Mouse (Mus musculus): Measurements from ENCODE around the gene Asb5.

Gene Asb5

DNA sequence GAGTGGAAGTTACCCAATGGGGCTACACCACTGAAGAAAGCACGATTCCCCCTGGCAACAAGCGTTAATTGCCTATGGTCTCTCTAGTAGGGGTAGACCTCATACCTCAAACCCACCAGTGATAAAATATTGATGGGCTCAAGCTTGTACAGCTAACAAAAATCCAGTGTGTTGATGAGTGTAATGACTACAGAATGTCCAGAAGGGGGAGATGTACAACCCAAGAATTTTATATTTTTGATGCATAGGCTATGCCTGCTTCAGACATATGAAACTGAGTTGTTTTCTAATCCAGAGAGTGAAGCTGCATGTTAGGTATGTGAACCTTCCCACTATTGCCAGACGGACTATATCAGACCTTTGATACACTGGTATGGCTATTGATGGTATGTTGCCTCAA is 7.9 kb downstream of the Asb5 start:
- no peak for DNase-seq (ENCODE audit: low read depth, low spot score)

GRCm38 (mm10) chr8:54541331-54541730 is 12.0 kb downstream of the Asb5 start:
- DNase-seq (ENCODE audit: low read depth, low spot score): no peak

GRCm38 (mm10) chr8:54548383-54548782 is 19.0 kb downstream of the Asb5 start:
- DNase-seq (ENCODE audit: low read depth, low spot score): no peak

GRCm38 (mm10) chr8:54550026-54550574 is 20.7 kb downstream of the Asb5 start:
- no peak for DNase-seq (ENCODE audit: low read depth, low spot score)

DNA sequence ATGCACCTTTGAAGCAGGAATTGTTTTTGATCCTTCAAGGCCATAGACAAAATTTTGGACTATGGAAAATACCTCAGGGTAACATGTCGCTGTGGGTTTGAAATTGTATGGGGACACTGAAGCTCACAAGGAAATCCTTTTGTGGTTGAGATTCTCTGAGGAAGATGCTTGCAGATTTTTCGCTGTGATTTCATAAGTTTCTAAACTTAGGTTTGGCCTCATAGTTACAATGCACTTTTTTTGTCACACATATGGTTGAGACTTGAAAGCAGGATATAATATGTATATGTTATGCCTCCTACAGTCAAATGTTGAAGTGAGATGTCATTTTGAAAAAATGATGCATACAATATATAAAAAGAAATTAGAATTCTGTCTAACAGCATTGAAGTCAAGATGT is 25.5 kb downstream of the Asb5 start:
- no peak for DNase-seq (ENCODE audit: low read depth, low spot score)

GRCm38 (mm10) chr8:54562137-54562536 is 32.8 kb downstream of the Asb5 start:
- DNase-seq (ENCODE audit: low read depth, low spot score): no peak

GRCm38 (mm10) chr8:54565181-54565580 is 35.8 kb downstream of the Asb5 start:
- no peak for DNase-seq (ENCODE audit: low read depth, low spot score)

GRCm38 (mm10) chr8:54565603-54566260 is 36.4 kb downstream of the Asb5 start:
- DNase-seq (ENCODE audit: low read depth, low spot score): no peak

GRCm38 (mm10) chr8:54567168-54567567 is 37.8 kb downstream of the Asb5 start:
- DNase-seq (ENCODE audit: low read depth, low spot score): no peak

DNA sequence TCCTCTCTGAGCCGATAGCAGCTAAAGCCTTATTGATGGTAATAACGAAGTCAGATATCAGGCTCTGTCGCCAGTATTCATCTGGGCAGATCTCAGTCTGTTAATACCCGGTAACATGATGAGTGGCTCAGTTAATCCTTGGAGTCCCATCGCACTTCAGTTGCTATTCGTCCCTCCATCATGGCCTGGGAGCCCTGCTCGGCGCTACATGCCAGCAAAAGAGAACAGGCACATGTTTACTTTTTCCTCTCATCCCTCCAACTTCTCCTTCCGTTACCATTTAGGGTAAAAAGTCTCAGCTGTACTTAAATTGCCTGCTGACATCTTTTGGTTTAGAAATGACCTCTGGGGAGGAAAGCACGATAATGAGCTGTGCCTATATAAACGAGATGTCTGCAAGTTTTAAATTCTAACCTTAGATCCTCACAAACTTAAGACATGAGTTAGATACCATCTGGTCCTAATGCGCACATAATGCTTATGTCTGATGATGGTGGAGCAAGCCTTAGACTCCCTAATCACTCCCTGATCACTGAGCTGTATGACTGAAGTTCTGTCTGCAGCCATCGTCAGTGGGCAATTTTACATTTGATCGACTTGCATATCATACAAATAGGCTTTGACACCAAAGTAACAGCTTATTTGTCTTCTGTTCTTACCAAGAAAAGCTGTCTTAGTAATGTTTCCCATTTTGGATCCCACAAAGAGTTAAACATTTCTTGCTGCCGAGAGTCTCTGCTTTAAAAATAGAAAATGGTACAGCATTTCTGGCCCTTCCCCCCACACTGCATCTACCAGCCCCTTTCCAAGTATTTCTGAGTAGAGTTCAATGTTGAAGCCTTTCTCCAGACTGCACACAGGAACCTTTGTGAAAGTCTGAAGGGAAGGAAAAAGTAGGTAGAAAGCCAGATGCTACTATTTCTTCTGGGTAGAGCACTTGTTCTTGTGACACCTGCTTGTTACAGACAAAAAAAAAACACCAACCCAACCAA is 41.5 kb downstream of the Asb5 start:
- DNase-seq (ENCODE audit: low read depth, low spot score): no peak

DNA sequence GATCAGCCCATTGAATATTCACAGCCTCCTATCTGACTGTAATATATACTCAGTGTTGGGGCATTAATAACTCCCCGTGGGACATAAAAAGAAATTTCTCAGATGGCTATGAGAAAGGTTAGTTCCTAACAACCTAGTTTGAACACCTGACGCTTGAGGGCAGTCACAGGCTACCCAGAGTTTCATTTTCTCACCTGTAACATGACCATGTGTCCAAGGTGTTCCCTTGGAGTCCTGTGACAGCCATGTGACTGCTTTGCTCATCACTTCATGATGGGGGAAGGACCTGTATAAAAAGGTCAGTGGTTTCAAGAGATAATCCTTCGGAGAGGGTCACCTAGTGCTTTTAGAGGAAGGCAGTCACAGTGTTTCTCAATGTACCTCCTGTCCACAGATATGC is 52.1 kb downstream of the Asb5 start:
- DNase-seq (ENCODE audit: low read depth, low spot score): no peak

GRCm38 (mm10) chr8:54582886-54583285 is 53.5 kb downstream of the Asb5 start:
- no peak for DNase-seq (ENCODE audit: low read depth, low spot score)

- no peak for DNase-seq (ENCODE audit: low read depth, low spot score)
Measured at GRCm38 (mm10) chr8:54594634-54595033, 65.3 kb downstream of the Asb5 start.

DNA sequence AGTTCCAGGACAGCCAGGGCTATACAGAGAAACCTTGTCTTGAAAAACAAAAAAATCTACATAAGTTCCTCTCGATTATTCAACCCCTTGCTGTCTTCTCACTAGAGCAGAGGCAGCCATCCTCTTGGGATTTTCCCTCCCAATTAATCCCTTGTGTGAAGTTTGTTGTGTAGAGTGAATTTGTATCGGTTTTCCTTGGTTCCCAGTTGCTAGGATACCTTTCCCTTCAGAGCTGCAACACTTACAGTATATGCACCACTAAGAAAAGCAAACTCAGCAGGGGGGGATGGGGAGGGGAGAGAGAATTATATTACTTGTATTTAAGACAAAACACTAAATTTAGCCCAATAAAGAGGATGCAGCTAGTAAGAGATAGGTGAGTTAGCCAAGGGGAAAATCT is 66.7 kb downstream of the Asb5 start:
- no peak for DNase-seq (ENCODE audit: low read depth, low spot score)

DNA sequence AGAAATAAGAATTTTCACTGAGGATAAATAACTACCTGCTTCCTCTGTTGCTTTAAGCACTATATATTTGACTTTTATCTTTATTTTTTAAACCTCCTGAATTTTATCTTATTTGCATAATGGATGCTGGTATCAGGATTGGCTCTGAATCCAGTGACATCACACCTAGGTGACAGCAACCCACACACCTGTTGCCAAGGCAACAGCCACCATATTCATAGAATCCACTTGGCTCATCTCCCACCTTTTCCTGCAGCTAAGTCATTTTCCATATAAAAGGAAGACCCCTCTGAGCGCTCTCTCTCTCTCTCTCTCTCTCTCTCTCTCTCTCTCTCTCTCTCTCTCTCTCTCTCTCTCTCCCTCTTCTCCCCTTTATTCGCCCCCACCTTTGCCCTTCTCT is 67.6 kb downstream of the Asb5 start:
- no peak for DNase-seq (ENCODE audit: low read depth, low spot score)

DNA sequence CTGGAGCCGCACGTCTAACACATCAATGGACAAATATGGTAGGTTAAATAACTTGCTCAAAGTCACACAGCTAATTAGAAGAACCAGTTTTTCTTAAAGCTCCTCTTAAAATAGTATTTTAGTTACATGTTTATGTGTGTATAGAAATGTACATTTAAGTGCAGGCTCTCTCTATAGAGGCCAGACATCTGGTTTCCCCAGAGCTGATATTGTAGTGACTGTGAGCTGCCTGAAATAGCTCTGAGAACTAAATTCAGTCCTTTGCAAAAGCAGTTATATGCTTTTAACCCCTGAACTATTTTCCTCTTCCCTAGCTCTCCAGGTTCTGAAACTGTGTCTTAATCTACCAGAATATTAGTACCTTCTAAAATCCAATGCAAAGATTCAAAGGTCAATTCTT is 68.0 kb downstream of the Asb5 start:
- DNase-seq (ENCODE audit: low read depth, low spot score): no peak

DNA sequence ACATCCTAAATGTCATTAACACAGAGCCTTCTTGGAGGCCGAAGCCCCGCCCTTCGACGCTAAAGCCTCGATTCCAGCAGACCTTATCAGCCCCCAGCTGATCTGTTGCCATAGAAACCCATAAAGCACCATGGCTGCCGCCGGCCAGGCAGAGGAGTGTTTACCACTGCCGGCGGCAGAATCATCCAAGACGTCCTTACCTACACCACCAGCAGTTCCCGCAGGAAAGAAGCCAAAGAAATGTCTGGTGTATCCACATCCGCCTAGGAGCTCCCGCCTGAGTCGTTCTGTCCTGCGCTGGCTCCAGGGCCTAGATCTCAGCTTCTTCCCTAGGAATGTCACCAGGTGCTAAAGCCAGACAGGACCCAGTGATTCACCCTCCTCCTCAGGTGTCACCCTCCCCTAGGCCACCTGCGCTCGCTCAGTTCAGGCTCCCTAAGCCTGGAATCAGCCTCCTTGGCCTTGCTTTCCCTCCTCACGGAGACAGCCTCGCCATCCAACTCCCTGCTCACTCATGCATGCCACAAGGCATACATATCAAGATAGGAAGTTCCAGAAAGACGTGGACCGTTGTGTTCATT is 71.4 kb downstream of the Asb5 start, which contains the start of gene Spata4:
Gene Spata4, plus strand, starts transcription at position 111 of the 581 bp plus-strand sequence.
- peak; percentile 59 for DNase-seq (ENCODE audit: low read depth, low spot score)

- no peak for DNase-seq (ENCODE audit: low read depth, low spot score)
Measured at GRCm38 (mm10) chr8:54603440-54603839, 74.1 kb downstream of the Asb5 start.

DNA sequence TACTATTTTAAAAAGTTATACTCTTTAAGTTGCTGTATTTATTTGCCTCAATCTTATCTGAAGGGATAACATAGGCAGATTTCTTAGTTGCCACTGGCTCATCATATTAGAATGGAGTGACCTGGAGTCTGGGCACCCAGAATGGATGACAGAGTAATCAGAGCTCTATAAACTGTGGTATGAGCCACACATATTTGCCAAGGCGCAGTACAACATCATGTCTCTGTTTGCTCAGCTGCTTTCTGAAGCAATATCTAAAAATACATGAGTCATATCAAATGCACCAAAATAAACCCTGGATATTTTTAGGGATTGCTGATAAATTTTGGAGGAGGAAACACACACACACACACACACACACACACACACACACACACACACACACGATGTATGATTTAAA is 80.0 kb downstream of the Asb5 start:
- no peak for DNase-seq (ENCODE audit: low read depth, low spot score)

DNA sequence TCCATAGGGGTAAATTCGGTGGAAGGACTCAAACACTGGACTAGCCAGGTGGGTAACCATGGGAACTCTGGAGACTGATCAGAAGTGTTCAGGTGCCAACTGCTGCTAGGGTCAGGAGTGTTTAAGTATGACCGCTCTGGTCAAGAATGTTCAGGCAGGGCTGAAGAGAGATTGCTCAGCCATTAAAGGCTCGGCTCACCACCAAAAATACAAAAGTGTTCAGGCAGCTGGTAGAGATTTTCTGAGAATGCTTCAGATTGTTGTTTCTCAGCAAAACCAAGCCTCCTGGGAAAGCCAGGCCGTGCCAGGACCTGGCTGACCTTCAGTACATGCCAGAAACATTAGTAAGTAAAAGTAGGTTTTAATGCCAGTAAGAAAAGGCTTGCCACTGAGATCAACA is 80.9 kb downstream of the Asb5 start:
- DNase-seq (ENCODE audit: low read depth, low spot score): no peak

DNA sequence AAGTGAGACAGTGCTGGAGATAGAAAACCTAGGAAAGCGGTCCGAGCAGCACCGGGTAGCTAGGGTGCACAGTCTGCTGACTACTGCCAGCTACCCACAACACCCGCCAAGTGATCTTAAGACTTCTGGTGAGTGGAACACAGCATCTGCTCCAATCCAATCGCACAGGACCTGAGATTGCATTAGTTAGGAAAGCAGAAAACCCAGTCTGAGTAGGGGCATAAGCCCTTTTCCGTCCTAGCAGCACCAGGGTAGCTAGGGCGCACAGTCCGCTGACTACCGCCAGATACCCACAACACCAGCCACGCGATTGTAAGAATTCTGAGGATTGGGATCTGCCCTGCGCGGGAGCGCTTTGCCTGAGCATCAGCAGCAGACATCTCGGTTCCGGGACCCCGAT is 87.3 kb downstream of the Asb5 start:
- peak; percentile 16 for DNase-seq (ENCODE audit: low read depth, low spot score)
